Mouse (Mus musculus) CH12.LX (cell line): ENCODE results near the gene Slc28a1.

Experiments
- CTCF ChIP-seq, 2 experiments: IDR thresholded peaks in 1 of 2; conservative IDR thresholded peaks in 1 of 2; 2 replicates each; pipeline ENCODE4 v1.5.1; 2011 to 2012; ENCODE audit warnings: low read depth in 2 of 2, low read length in 2 of 2, improper control_type of control experiment in 1 of 2, inconsistent platforms in 1 of 2, mild to moderate bottlenecking in 1 of 2, moderate library complexity in 1 of 2
- MYC ChIP-seq: IDR thresholded peaks from 2 replicates; pipeline ENCODE4 v1.6.1; 2011; ENCODE audit warnings: low read depth, mild to moderate bottlenecking, improper control_type of control experiment, low read length
- NRF1 ChIP-seq: IDR thresholded peaks from 2 replicates; pipeline ENCODE4 v1.6.1; 2014; ENCODE audit warnings: low read depth, mild to moderate bottlenecking, inconsistent platforms, low read length, improper control_type of control experiment, moderate library complexity
- POLR2A ChIP-seq: IDR thresholded peaks from 2 replicates; pipeline ENCODE4 v1.6.1; 2011; ENCODE audit warnings: low read depth, mild to moderate bottlenecking, improper control_type of control experiment, low read length
- POLR2AphosphoS2 ChIP-seq: IDR thresholded peaks from 2 replicates; pipeline ENCODE4 v1.6.1; 2011; ENCODE audit warnings: low read depth, low read length, improper control_type of control experiment
- USF1 ChIP-seq: IDR thresholded peaks from 2 replicates; pipeline ENCODE4 v1.6.1; 2014; ENCODE audit warnings: low read depth, mild to moderate bottlenecking, inconsistent platforms, low read length, improper control_type of control experiment

GRCm38 (mm10) chr7:81139100-81139499, 24.5 kb downstream of the Slc28a1 start:
- TF ChIP-seq POLR2A (no peak), USF1 (no peak), NRF1 (no peak), POLR2AphosphoS2 (no peak), MYC (no peak), CTCF (conservative IDR thresholded peaks at IDR 0.05 in 1 of 2, IDR thresholded peaks at IDR 0.05 in 1 of 2; ENCODE audit: low read depth in 2 of 2, low read length in 2 of 2) (no peak)
